8 mouse cellular contexts compared by ENCODE assay signal in genomic region chr11:17211258-17212140, GRCm38 (mm10). TPM values are rescaled to one million over a fixed set of nuclear protein-coding genes. Genes with fewer than 3 reads are reported as not detected.
DNase-seq lines count a peak whose midpoint lies in the region; ATAC-seq and TF ChIP-seq lines count a peak whose summit lies in the region.

TSS of gene Pno1 (minus strand) at chr11:17211568.

- under 1% methylated on average over 60 of the region's 65 CpGs for WGBS in forebrain, embryonic 16.5 days
- under 1% methylated on average over 65 of the region's 65 CpGs for WGBS in lung, embryonic 14.5 days
- under 1% methylated on average over 65 of the region's 65 CpGs for WGBS in olfactory bulb, adult 2 months
- under 1% methylated on average over 65 of the region's 65 CpGs for WGBS in thymus, adult 2 months

- H3K4me3 ChIP-seq in G1E (ENCODE audit: low read depth, low read length) = peak within 1 kb of the TSS; percentile 88
- peak within 1 kb of the TSS; percentile 88 for H3K4me3 ChIP-seq in forebrain, embryonic 16.5 days (replicated peaks; ENCODE audit: low read length)
- peak within 1 kb of the TSS; percentile 100 for H3K4me3 ChIP-seq in layer of hippocampus, adult 2 months
- H3K4me3 ChIP-seq in lung, embryonic 14.5 days (ENCODE audit: low read depth, low read length) = peak within 1 kb of the TSS; percentile 84
- peak within 1 kb of the TSS; percentile 87 for H3K4me3 ChIP-seq in olfactory bulb, adult 2 months (ENCODE audit: insufficient read depth, low read depth, low read length)
- H3K4me3 ChIP-seq in thymus, adult 2 months (ENCODE audit: control insufficient read depth, insufficient read depth, low read length) = peak within 1 kb of the TSS; percentile 95

- no peaks in the 10 kb centered on the region for H3K9me3 ChIP-seq in G1E (replicated peaks)
- H3K9me3 ChIP-seq in forebrain, embryonic 16.5 days (ENCODE audit: control insufficient read depth, low read length) = no peaks in the 10 kb centered on the region
- H3K9me3 ChIP-seq in lung, embryonic 14.5 days (ENCODE audit: low read depth, low read length) = no peaks in the 10 kb centered on the region

- peak within 1 kb of the TSS; percentile 88 for H3K27ac ChIP-seq in forebrain, embryonic 16.5 days (ENCODE audit: low read length)
- H3K27ac ChIP-seq in layer of hippocampus, adult 2 months = peak within 1 kb of the TSS; percentile 99
- H3K27ac ChIP-seq in lung, embryonic 14.5 days (ENCODE audit: low read depth) = peak within 1 kb of the TSS; percentile 86
- peak within 1 kb of the TSS; percentile 94 for H3K27ac ChIP-seq in olfactory bulb, adult 2 months (ENCODE audit: insufficient read depth, low read depth, low read length)
- peak within 1 kb of the TSS; percentile 66 for H3K27ac ChIP-seq in thymus, adult 2 months (ENCODE audit: control insufficient read depth, insufficient read depth, low read length)

- DNase-seq in G1E (ENCODE audit: low spot score) = peak; percentile 97
- DNase-seq in cerebellum, adult 18-20 months = peak; percentile 96 to 97
- DNase-seq in heart, postnatal 36 days = peak; percentile 95 to 97
- peak; percentile 94 to 96 for DNase-seq in layer of hippocampus, adult 2 months (ENCODE audit: low spot score in 2 of 2)
- peak; percentile 98 for DNase-seq in lung, embryonic 14.5 days
- DNase-seq in thymus, adult 2 months = peak; percentile 92

- no peak for TF ChIP-seq CTCF in G1E (IDR thresholded peaks at IDR 0.05; ENCODE audit: low read depth, low read length)
- TF ChIP-seq CTCF in layer of hippocampus, adult 2 months (conservative IDR thresholded peaks at IDR 0.05) = no peak
- no peak for TF ChIP-seq CTCF in lung, embryonic 14.5 days (IDR thresholded peaks at IDR 0.05; ENCODE audit: low read depth)
- TF ChIP-seq CTCF in olfactory bulb, adult 2 months (IDR thresholded peaks at IDR 0.05; ENCODE audit: insufficient read depth, low read depth, low read length) = no peak
- no peak for TF ChIP-seq CTCF in thymus, adult 2 months (IDR thresholded peaks at IDR 0.05; ENCODE audit: borderline replicate concordance, control insufficient read depth, extremely low read depth, insufficient read depth, low read length, poor library complexity)

- ATAC-seq in G1E (ENCODE audit: extremely low read depth, insufficient number of reproducible peaks, low FRiP score, poor library complexity, severe bottlenecking) = peak; percentile 78
- ATAC-seq in forebrain, embryonic 16.5 days = peak; percentile 98
- peak; percentile 99 for ATAC-seq in lung, embryonic 14.5 days (ENCODE audit: insufficient read depth)

- H3K27me3 ChIP-seq in G1E (ENCODE audit: insufficient read depth, low read length) = no peaks in the 10 kb centered on the region
- no peaks in the 10 kb centered on the region for H3K27me3 ChIP-seq in forebrain, embryonic 16.5 days (replicated peaks; ENCODE audit: control insufficient read depth, insufficient read depth, low read length)
- H3K27me3 ChIP-seq in lung, embryonic 14.5 days (ENCODE audit: insufficient read depth, low read length) = no peaks in the 10 kb centered on the region
- no peaks in the 10 kb centered on the region for H3K27me3 ChIP-seq in thymus, adult 2 months (ENCODE audit: control insufficient read depth, insufficient read depth, low read length)

- intact Hi-C loops in heart, postnatal 36 days (cut with DNase I) = loop anchor here (1.0 to 10.0 kb wide), 6 partner anchors 45 to 707 kb away; partner anchors contain the start of genes C1d, Cnrip1, Fbxo48 and Plek

- H3K4me2 ChIP-seq in forebrain, embryonic 16.5 days (ENCODE audit: low read length) = peak within 1 kb of the TSS; percentile 72
- peak within 1 kb of the TSS; percentile 72 for H3K4me2 ChIP-seq in lung, embryonic 14.5 days

- H3K4me1 ChIP-seq in G1E (ENCODE audit: insufficient read depth, low read depth, low read length) = peaks cover 41% of the 10 kb centered on the region
- peaks cover 20% of the 10 kb centered on the region for H3K4me1 ChIP-seq in forebrain, embryonic 16.5 days (replicated peaks; ENCODE audit: control insufficient read depth, insufficient read depth, low read length)
- no peaks in the 10 kb centered on the region for H3K4me1 ChIP-seq in lung, embryonic 14.5 days (ENCODE audit: insufficient read depth)
- no peaks in the 10 kb centered on the region for H3K4me1 ChIP-seq in olfactory bulb, adult 2 months (ENCODE audit: control insufficient read depth, insufficient read depth, low read length)
- no peaks in the 10 kb centered on the region for H3K4me1 ChIP-seq in thymus, adult 2 months (replicated peaks; ENCODE audit: control insufficient read depth, insufficient read depth, low read length)

- H3K36me3 ChIP-seq in G1E (replicated peaks) = peaks cover 55% of the 10 kb centered on the region
- peaks cover 3% of the 10 kb centered on the region; the same call in 1 of the 2 replicates for H3K36me3 ChIP-seq in forebrain, embryonic 16.5 days (ENCODE audit: control insufficient read depth, insufficient read depth)
- peaks cover 21% of the 10 kb centered on the region; the same call in 1 of the 2 replicates for H3K36me3 ChIP-seq in lung, embryonic 14.5 days (ENCODE audit: insufficient read depth)
- H3K36me3 ChIP-seq in thymus, adult 2 months (ENCODE audit: control insufficient read depth, insufficient read depth, low read length) = no peaks in the 10 kb centered on the region

- TF ChIP-seq POLR2A in olfactory bulb, adult 2 months (IDR thresholded peaks at IDR 0.05; ENCODE audit: insufficient read depth, low read depth, low read length) = peak; percentile 24; the same call in 1 of the 2 replicates
- peak; percentile 15; the same call in 1 of the 2 replicates for TF ChIP-seq POLR2A in thymus, adult 2 months (IDR thresholded peaks at IDR 0.05; ENCODE audit: control insufficient read depth, extremely low read depth, insufficient read depth, low read length, poor library complexity)

- peak within 1 kb of the TSS; percentile 72 for H3K9ac ChIP-seq in forebrain, embryonic 16.5 days (replicated peaks; ENCODE audit: low read depth, low read length)
- peak within 1 kb of the TSS; percentile 80 for H3K9ac ChIP-seq in lung, embryonic 14.5 days

RNA-seq across cellular contexts. Expression of gene Pno1, which starts in this region (rescaled TPM):
- total RNA-seq in G1E (2014; fragmentation: Nextera tagmentation) = 43.3 and 44.1 TPM in 2 replicates
- total RNA-seq in G1E (2017) = 93.2 and 96.7 TPM in 2 replicates
- polyA plus RNA-seq in G1E (2012) = 43.5 and 44.9 TPM in 2 replicates
- polyA plus RNA-seq in forebrain, embryonic 16.5 days (2015; fragmentation: Nextera tagmentation; extraction: Ambion mirVana) = 44.7 and 47.7 TPM in 2 replicates
- total RNA-seq in heart, postnatal 36 days (2021) = 10 to 100 TPM; 32.9 to 34.7 TPM
- 10 to 100 TPM; 27.6 TPM for total RNA-seq in layer of hippocampus, adult 2 months (2021)
- polyA plus RNA-seq in lung, embryonic 14.5 days (2014; fragmentation: Nextera tagmentation; extraction: Ambion mirVana) = 79.1 and 84.1 TPM in 2 replicates
- polyA plus RNA-seq in olfactory bulb, adult 2 months (2012; ENCODE audit: insufficient read depth, insufficient read length, low replicate concordance, missing spikeins) = not detected in 2 replicates
- 3.7 and 4.4 TPM in 2 replicates for polyA plus RNA-seq in thymus, adult 2 months (2012; rRNA removed)

Comparison
In these comparisons a context has a peak if more than half of its experiments do, and no peak if none do; other contexts are left out.
1. Peak in every context shown above with its lines: DNase-seq, ATAC-seq, H3K4me3 ChIP-seq and H3K27ac ChIP-seq.